Mouse (Mus musculus): Measurements from ENCODE around the gene Hdac4.

- TF ChIP-seq CTCF (IDR thresholded peaks at IDR 0.05; ENCODE audit: borderline replicate concordance, insufficient read depth, low read length) (no peak), POLR2A (IDR thresholded peaks at IDR 0.05; ENCODE audit: low read depth, low read length) (no peak)
Measured at GRCm38 (mm10) chr1:92240072-92240471, 44.6 kb upstream of the Hdac4 start.
